Mouse (Mus musculus) hindbrain, embryonic 10.5 days (tissue): ENCODE data around the gene 2310057M21Rik. TPM values are rescaled to one million over a fixed set of nuclear protein-coding genes. Genes with fewer than 3 reads are reported as not detected.
"Not testable (repeated sequence)": the region's sequence is repeated elsewhere in the genome, so short reads cannot be mapped to it uniquely, and the experiment has no call there.

Experiments used
- DNase-seq: peaks from one replicate; pipeline ENCODE4 v3.0.0-alpha.2; 2017; ENCODE audit warnings: low spot score
- H3K27ac ChIP-seq: fragments of 300-500 bp; sonication (generic); 2 replicates; pipeline ENCODE4 v1.5.1; 2016; ENCODE audit warnings: mild to moderate bottlenecking, moderate library complexity
- H3K27me3 ChIP-seq: fragments of 300-500 bp; sonication (generic); 2 replicates; pipeline ENCODE4 v1.6.1; 2016; ENCODE audit warnings: mild to moderate bottlenecking; ENCODE audit not compliant: poor library complexity, insufficient read depth, severe bottlenecking
- H3K36me3 ChIP-seq: fragments of 300-500 bp; sonication (generic); 2 replicates; pipeline ENCODE4 v1.6.1; 2016; ENCODE audit warnings: mild to moderate bottlenecking, moderate library complexity
- H3K4me1 ChIP-seq: fragments of 300-500 bp; sonication (generic); replicated peaks from 2 replicates; pipeline ENCODE4 v1.6.1; 2016; ENCODE audit warnings: mild to moderate bottlenecking
- H3K4me3 ChIP-seq: fragments of 300-500 bp; sonication (generic); 2 replicates; pipeline ENCODE4 v1.5.1; 2016; ENCODE audit warnings: mild to moderate bottlenecking, moderate library complexity
- H3K9me3 ChIP-seq: fragments of 300-500 bp; sonication (generic); 2 replicates; pipeline ENCODE4 v1.6.1; 2016; ENCODE audit warnings: mild to moderate bottlenecking, moderate library complexity
- WGBS: fragments of 180-500 bp; shearing (Covaris S2); methylation state at CpG from one replicate; pipeline ENCODE4 v1.1.7; 2016; 5-methylcytosine and 5-hydroxymethylcytosine counted together
- polyA plus RNA-seq: library from polyadenylated mRNA; unstranded; fragments of >200 nt; fragmentation: Nextera tagmentation; extraction: Ambion mirVana; gene quantifications from 2 replicates; pipeline ENCODE4 v1.2.1, GENCODE M21; 2016

Gene 2310057M21Rik
- 20.8 and 21.5 TPM in 2 replicates for polyA plus RNA-seq

DNA sequence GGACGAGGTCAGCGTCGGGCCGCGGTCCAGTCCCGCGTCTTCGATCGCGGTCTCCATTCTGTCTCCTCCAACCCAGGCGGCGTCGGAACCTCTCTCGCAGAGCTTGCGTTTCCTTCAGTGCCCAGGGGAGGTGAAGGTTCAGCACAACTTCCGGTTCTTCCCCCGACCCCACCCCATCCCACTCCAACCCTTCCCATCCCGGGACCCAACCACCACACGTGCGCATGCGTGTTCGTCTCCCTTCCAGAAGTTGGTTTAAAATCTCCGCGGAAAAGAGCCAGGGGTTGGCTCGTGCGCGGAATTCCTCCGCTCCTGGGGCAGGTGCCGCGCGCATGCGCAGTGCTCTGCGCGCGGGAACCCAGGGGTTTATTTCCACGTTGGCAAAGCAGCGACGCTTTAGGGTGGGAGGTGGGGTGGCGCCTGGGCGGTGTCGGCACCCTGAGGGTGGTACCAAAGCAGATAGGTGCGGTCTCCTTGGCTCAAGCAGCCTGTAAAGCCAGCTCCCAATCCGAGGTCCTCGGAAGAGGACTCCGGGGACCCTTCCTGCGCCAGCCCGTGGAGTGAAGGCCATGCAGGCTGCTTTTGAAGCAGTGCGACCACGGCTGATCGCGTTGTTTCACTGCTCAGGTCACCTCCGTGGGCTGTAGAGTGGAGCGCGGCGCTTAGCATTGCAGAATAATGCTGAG is at the start of gene 2310057M21Rik:
TSS of gene 2310057M21Rik (minus strand) at position 145 of the 686 bp plus-strand sequence.
- Histone ChIP-seq H3K27me3 (peaks cover 6% of the 10 kb centered on the region; the same call in 1 of the 2 replicates), H3K4me3 (peak within 1 kb of the TSS; percentile 91), H3K36me3 (peaks cover 32% of the 10 kb centered on the region), H3K9me3 (no peaks in the 10 kb centered on the region), H3K4me1 (peaks cover 20% of the 10 kb centered on the region), H3K27ac (peak within 1 kb of the TSS; percentile 95)
- WGBS, result under 1% methylated on average over 55 of the region's 55 CpGs
- peak; percentile 96 for DNase-seq

DNA sequence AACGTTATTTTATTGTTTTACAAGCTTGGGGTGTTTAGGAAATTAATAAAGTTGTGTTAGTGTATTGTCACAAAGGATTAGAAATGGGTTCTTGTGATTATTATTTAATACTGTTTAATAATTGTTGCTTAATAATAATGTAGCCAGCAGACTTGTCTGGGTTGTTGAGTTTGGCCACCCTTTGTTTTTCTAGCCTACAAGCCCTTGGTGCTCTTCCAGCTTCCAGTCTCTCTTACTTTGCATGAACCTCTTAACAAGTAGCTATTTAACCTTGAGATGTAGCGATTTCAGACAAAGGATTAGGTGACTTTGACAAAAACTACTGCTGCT is 49.3 kb upstream of the 2310057M21Rik start:
- no peak for DNase-seq
- H3K4me1 ChIP-seq, result peaks cover 22% of the 10 kb centered on the region
- H3K36me3 ChIP-seq, result no peaks in the 10 kb centered on the region
- H3K27me3 ChIP-seq, result no peaks in the 10 kb centered on the region
- no peaks in the 10 kb centered on the region for H3K9me3 ChIP-seq
- H3K27ac ChIP-seq, result no peak overlapping the region
- no peak overlapping the region for H3K4me3 ChIP-seq
- WGBS, result 73% methylated on average over 2 of the region's 2 CpGs

DNA sequence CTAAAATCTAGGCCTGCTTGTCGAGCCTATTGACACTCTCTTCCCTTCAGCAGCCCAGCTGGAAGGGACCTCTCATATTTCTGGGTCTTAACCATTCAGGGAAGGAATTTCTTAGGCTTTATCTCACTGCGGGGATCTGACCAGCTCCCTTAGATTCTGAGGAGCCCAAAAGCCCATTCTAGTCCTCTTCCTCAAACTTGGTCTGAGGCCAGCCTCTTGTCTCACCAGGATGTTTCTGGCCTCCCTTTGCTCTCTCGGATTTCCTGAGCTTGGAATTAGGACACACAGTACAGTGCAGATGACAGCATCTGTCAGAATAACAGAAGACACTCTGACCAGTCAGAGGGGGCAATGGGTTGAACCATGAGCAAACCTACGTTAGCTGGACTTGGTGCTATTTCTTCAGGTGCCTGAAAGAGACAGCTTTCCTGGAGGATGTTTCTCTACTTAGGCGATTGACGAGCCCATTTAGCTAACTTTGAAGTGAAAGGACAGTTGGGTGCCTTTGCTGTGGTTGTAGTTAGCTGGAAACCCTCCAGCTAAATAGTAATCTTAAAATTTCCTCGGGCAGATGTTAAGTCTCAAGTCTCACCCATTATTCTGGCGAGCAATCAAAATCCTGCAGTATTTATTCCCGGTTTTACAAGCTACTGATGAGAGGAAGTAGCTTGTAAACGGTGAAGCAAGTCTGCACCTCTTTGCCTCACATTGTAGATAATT is 48.8 kb upstream of the 2310057M21Rik start:
- Histone ChIP-seq H3K36me3 (no peaks in the 10 kb centered on the region), H3K4me1 (peaks cover 22% of the 10 kb centered on the region), H3K27ac (no peak overlapping the region), H3K27me3 (no peaks in the 10 kb centered on the region), H3K9me3 (no peaks in the 10 kb centered on the region), H3K4me3 (peak overlapping the region; percentile 99)
- WGBS, result 68% methylated on average over 10 of the region's 10 CpGs
- DNase-seq, result no peak

DNA sequence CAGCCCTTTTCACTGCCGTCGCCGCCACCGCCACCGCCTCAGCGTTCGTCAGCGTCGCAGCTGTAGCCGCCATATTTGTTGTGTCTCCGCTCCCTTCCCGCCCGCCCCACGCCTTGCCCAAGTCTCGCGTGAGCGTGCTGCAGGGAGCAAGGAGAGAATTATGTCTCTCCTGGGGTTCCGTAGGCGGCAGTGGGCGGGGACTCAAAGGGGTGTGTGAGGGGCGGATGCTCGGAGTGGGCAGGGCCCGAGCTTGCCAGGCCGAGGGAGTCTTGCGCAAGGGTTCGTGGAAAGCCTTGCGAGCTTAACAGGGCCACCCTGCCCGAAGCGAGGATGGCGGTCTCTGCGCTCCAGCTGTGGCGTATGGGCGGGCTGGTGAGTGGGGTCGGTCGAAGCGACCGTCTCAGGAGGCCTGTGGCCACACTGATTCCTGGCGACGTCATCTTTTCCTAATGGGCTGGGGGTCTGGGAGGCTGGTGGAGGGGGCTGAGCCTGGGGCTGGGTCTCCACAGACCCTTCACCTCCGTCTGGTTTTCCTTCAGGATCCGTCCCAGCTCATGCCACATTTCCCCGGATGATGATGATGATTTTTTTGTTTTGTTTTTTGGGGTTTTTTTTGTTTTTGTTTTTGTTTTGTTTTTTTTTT is 48.0 kb upstream of the 2310057M21Rik start, which contains the start of the genes Ikzf5 and Acadsb:
TSS of gene Ikzf5 (minus strand) at position 106 of the 643 bp plus-strand sequence.
TSS of gene Acadsb (plus strand) at position 186 of the 643 bp plus-strand sequence.
- DNase-seq, result peak; percentile 97
- WGBS, result under 1% methylated on average over 42 of the region's 42 CpGs
- H3K4me3 ChIP-seq, result peak within 1 kb of the TSS; percentile 99
- no peaks in the 10 kb centered on the region for H3K36me3 ChIP-seq
- H3K27ac ChIP-seq, result peak within 1 kb of the TSS; percentile 96
- peaks cover 22% of the 10 kb centered on the region for H3K4me1 ChIP-seq
- H3K27me3 ChIP-seq, result no peaks in the 10 kb centered on the region
- no peaks in the 10 kb centered on the region for H3K9me3 ChIP-seq

DNA sequence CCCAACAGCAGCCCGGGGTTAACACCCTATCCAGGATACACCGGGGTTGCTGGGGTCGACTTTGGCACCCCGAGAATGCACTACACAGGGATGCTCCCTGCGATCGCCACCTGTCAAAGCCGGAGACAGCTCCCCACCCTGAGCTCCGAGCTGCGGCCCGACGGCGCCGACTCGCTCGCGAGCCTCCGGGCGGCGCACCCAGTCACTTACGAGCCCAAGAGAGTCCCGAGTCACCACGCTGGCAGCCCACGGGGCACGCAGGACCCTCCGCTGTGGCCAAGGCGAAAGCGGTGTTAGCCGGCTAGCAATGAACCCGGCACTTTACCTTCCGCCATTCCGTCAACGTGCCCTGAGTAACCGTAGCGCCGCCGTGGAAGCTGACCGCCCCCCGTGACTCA is 47.4 kb upstream of the 2310057M21Rik start:
- under 1% methylated on average over 38 of the region's 38 CpGs for WGBS
- Histone ChIP-seq H3K27me3 (no peaks in the 10 kb centered on the region), H3K27ac (peak overlapping the region; percentile 96), H3K4me1 (peaks cover 22% of the 10 kb centered on the region), H3K36me3 (no peaks in the 10 kb centered on the region), H3K4me3 (peak overlapping the region; percentile 99), H3K9me3 (no peaks in the 10 kb centered on the region)
- no peak for DNase-seq

DNA sequence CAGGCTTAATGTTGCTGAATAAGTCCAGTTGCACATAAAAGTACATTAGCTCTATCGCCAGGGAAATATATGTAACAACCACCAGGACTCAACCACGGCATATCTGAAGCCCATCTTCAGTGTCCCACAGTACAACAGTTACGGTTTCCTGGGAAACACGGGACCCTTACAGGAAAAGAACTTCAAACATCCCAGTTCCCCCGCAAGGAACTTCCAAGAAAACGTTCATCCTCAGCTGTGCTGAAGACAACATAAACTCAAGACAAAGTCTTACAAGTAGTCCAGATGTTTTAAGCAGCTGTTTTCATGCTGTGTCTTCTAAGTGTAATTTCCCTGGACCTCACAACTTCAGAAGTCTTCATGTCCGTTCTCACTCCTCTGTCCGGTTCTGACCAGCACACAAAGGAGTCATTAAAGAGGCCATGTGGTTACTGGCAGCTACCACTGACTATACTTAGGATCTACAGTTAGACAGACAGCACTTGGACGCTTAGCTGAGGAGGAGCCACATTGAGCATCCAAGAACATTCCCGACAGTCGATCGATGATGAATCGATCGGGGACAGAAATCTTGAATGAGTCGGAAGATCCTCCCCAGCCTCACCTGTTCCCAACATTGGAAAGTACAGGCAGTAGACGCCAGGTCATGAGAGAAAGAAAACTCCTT is 46.9 kb upstream of the 2310057M21Rik start:
- Histone ChIP-seq H3K9me3 (no peaks in the 10 kb centered on the region), H3K27me3 (no peaks in the 10 kb centered on the region), H3K27ac (peak overlapping the region; percentile 96), H3K4me1 (peaks cover 22% of the 10 kb centered on the region), H3K36me3 (no peaks in the 10 kb centered on the region), H3K4me3 (peak overlapping the region; percentile 99)
- 10% methylated on average over 16 of the region's 16 CpGs for WGBS
- no peak for DNase-seq

DNA sequence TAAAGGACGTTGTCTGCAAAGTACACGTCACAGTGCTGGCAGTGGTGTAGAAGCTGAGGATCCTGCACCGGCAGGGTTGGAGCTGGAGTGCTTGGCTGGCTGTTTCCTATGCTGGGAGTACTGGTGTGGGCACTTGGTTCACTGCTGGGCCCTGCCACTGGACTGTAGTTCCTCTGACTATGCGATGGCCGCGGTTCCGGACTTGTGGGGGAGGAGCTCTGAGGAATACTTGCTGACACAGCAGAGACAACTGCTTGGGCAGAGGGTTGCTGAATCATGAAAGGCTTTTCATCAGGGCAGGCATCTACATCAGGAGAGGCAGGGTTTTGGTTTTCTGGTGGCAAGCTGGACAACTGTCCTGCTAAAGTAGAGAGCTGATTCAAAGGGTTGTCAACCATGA is 29.2 kb upstream of the 2310057M21Rik start:
- H3K27me3 ChIP-seq, H3K27ac ChIP-seq, DNase-seq, H3K9me3 ChIP-seq, H3K4me3 ChIP-seq, H3K4me1 ChIP-seq: not testable (repeated sequence)
- peaks cover 66% of the 10 kb centered on the region for H3K36me3 ChIP-seq
- 92% methylated on average over 7 of the region's 7 CpGs for WGBS

DNA sequence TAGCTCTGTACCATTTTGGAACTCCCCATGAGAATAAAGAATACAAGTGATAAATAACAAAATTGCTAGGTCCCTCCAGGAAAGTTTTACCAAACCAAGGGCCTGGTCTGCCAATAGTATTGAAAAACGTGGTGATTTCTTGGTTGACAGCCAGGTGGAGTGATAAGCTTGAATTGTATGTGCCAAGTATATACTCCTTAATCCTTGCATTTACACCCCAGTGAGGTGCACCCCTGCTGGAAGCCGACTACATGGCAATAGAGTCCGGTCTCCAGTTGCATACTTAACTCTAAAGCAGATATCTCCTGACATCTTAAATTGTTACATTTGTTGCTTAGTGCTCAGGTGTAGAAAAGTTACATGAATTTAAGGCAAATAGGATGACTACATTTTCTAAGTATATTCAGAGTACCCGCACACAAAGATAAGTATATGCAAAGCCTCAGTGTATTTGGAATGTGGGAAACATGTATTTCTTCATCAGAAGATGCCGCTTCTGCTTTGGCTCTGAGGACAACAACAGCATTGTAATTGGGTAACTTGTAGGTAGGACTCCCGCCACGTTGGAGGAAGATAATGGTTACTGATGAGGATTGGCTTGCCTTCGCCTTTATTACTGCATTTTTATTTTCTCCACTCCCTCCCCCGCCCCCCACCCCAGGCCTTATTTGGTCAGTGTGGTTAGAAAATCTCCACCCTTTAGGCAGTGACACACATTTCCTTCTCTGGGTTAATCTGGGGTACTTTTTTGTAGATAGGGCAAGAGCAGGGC is 9.5 kb upstream of the 2310057M21Rik start:
- no peaks in the 10 kb centered on the region for H3K9me3 ChIP-seq
- H3K27ac ChIP-seq, result peak overlapping the region; percentile 92; the same call in 1 of the 2 replicates
- H3K36me3 ChIP-seq, result peaks cover 19% of the 10 kb centered on the region
- no peak for DNase-seq
- peak overlapping the region; percentile 63 for H3K4me3 ChIP-seq
- WGBS, result 77% methylated on average over 9 of the region's 9 CpGs
- peaks cover 16% of the 10 kb centered on the region for H3K4me1 ChIP-seq
- H3K27me3 ChIP-seq, result no peaks in the 10 kb centered on the region

DNA sequence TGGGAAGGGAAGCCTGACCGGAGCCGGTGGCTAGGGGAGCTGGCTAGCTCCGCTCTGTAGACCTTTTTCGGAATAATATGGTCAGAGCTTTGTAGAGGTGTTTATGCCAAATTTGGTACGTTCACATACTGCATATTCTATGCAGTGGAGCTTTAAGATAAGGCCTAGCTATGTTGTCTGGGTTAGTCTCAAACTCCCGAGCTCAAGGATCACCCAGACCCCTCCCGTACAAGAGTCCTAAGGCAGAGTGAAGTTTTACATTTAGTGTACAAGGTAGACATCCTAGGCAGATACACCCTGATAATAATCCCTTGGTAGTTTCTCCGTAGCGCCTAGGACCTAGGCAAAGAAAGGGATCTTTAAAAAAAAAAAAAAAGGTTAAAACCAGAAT is 8.9 kb upstream of the 2310057M21Rik start:
- peaks cover 16% of the 10 kb centered on the region for H3K4me1 ChIP-seq
- peak overlapping the region; percentile 63 for H3K4me3 ChIP-seq
- peak overlapping the region; percentile 92 for H3K27ac ChIP-seq
- DNase-seq, result no peak
- 9% methylated on average over 9 of the region's 9 CpGs for WGBS
- H3K9me3 ChIP-seq, result no peaks in the 10 kb centered on the region
- H3K27me3 ChIP-seq, result no peaks in the 10 kb centered on the region
- H3K36me3 ChIP-seq, result peaks cover 19% of the 10 kb centered on the region

DNA sequence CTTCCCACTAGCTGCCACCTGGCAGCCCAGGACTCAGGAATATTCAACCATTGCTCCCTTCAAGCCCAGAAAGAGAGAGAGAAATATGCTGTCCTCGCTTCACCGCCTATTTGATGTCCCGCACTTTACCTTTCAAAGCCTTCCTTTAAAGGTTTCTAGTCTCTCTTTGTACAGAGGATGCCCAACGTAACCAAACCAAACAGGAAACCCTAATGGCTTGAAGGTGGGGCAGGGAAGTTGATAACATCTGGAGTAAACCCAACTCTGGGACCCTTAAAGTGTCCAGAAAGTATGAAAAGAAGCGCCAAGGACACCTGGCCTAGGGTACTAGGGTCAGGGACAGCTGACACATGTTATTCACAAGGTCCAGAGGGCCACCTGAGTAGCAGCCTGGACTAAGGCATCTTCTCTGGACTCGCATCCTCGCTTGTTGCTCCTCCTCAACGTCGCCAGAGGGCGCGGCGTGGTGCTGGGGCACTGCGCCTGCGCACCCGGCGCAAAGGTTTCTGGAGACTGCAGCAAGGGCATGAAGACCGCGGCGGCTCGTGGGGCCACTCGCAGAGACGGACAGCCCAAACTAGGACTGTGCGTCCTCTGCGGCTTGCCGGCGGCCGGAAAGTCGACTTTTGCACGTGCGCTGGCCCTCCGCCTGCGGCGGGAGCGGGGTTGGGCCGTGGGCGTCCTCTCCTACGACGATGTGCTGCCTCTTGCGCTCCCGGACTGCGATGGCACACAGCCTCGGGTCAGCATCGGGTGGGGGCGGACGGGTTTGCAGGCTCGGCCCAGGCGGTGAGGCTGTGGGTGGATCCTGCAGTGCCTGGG is 8.3 kb upstream of the 2310057M21Rik start, which contains the start of gene Pstk:
TSS of gene Pstk (plus strand) at position 494 of the 822 bp plus-strand sequence.
- Histone ChIP-seq H3K4me3 (peak within 1 kb of the TSS; percentile 63), H3K27me3 (no peaks in the 10 kb centered on the region), H3K27ac (peak within 1 kb of the TSS; percentile 92), H3K4me1 (peaks cover 16% of the 10 kb centered on the region), H3K36me3 (peaks cover 19% of the 10 kb centered on the region), H3K9me3 (no peaks in the 10 kb centered on the region)
- WGBS, result 5% methylated on average over 47 of the region's 47 CpGs
- peak; percentile 92 for DNase-seq

DNA sequence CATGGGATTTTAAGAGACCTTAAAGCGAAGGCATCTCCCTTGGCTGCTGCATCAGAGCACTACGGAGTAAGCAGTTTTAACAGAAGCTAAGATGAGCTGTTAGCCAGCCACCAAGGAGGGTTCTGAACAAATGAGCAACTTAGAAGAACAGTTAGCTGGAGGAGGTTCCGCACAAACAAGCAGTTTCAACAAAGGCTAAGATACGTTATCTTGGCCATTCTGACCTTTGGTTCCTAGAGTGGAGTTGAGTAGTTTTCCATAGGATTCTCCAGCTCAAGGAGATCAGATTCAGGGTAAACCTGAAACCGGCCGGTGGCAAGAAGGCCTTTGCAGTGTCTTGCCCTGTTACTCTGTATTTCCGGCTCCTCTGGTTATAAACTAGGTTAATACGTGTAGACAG is 1.6 kb upstream of the 2310057M21Rik start:
- H3K4me3 ChIP-seq, result no peak overlapping the region
- peaks cover 20% of the 10 kb centered on the region for H3K4me1 ChIP-seq
- WGBS, result 91% methylated on average over 8 of the region's 8 CpGs
- H3K9me3 ChIP-seq, result no peaks in the 10 kb centered on the region
- DNase-seq, result no peak
- H3K27me3 ChIP-seq, result peaks cover 6% of the 10 kb centered on the region; the same call in 1 of the 2 replicates
- H3K27ac ChIP-seq, result no peak overlapping the region
- peaks cover 19% of the 10 kb centered on the region for H3K36me3 ChIP-seq
